8 mouse cellular contexts compared by ENCODE assay signal in genomic region chr11:107473137-107473820, GRCm38 (mm10). TPM values are rescaled to one million over a fixed set of nuclear protein-coding genes. Genes with fewer than 3 reads are reported as not detected.
DNase-seq lines count a peak whose midpoint lies in the region; ATAC-seq and TF ChIP-seq lines count a peak whose summit lies in the region.
"Had no signal": no experiment of that assay in that cellular context is flagged by ENCODE, and none has a peak within 500 bp of the region (broad histone marks: within the 10 kb centered on the region; RNA-seq: fewer than 3 reads in every experiment).

No protein-coding gene starts in this region.

- no peaks in the 10 kb centered on the region for H3K9me3 ChIP-seq in intestine, postnatal 0 days (ENCODE audit: control insufficient read depth)
- H3K9me3 ChIP-seq in liver, embryonic 11.5 days (ENCODE audit: control insufficient read depth, low read length), result no peaks in the 10 kb centered on the region
- H3K9me3 ChIP-seq: stomach, embryonic 15.5 days had no signal

- H3K36me3 ChIP-seq in intestine, postnatal 0 days (ENCODE audit: control insufficient read depth, insufficient read depth), result no peaks in the 10 kb centered on the region
- no peaks in the 10 kb centered on the region for H3K36me3 ChIP-seq in liver, embryonic 11.5 days (ENCODE audit: control insufficient read depth, insufficient read depth, low read length)
- H3K36me3 ChIP-seq: stomach, embryonic 15.5 days had no signal

- H3K27me3 ChIP-seq in intestine, postnatal 0 days (replicated peaks; ENCODE audit: control insufficient read depth, insufficient read depth, low read length), result no peaks in the 10 kb centered on the region
- no peaks in the 10 kb centered on the region for H3K27me3 ChIP-seq in liver, embryonic 11.5 days (replicated peaks; ENCODE audit: control insufficient read depth, insufficient read depth, low read length)
- H3K27me3 ChIP-seq: stomach, embryonic 15.5 days had no signal

- peak; percentile 55 for DNase-seq in right cerebral cortex, adult 18-20 months
- DNase-seq in right cerebral cortex, postnatal 4 days, result no peak
- DNase-seq in ZHBTc4 (ENCODE audit: low read depth, low spot score), result peak; percentile 91
- DNase-seq in embryo, embryonic 11 days, result peak; percentile 90
- DNase-seq in liver, embryonic 11.5 days (ENCODE audit: low spot score), result peak; percentile 51
- DNase-seq in retina, postnatal 7 days (ENCODE audit: low read depth, low spot score), result peak; percentile 79

- ATAC-seq in intestine, postnatal 0 days, result peak; percentile 23; the same call in 1 of the 2 replicates
- no peak for ATAC-seq in liver, embryonic 11.5 days (replicated peaks; ENCODE audit: low FRiP score)

- 23% methylated on average over 8 of the region's 8 CpGs for WGBS in intestine, postnatal 0 days
- WGBS in liver, embryonic 11.5 days, result 22% methylated on average over 8 of the region's 8 CpGs

- TF ChIP-seq CTCF in intestine, postnatal 0 days (IDR thresholded peaks at IDR 0.05; ENCODE audit: low read depth), result peak; percentile 90

- no peaks in the 10 kb centered on the region for H3K4me1 ChIP-seq in intestine, postnatal 0 days (replicated peaks; ENCODE audit: control insufficient read depth, insufficient read depth, low read length)
- H3K4me1 ChIP-seq in liver, embryonic 11.5 days (replicated peaks; ENCODE audit: control insufficient read depth, insufficient read depth, low read length), result peaks cover 3% of the 10 kb centered on the region; the same call in 1 of the 2 replicates

- H3K27ac ChIP-seq in intestine, postnatal 0 days (ENCODE audit: low read depth, low read length), result no peak overlapping the region
- no peak overlapping the region for H3K27ac ChIP-seq in liver, embryonic 11.5 days (ENCODE audit: low read depth, low read length)
- H3K27ac ChIP-seq: stomach, embryonic 15.5 days had no signal

- no peak overlapping the region for H3K4me2 ChIP-seq in intestine, postnatal 0 days (replicated peaks; ENCODE audit: low read depth)
- H3K4me2 ChIP-seq in liver, embryonic 11.5 days, result peak overlapping the region; percentile 39
- H3K4me2 ChIP-seq: stomach, embryonic 15.5 days had no signal

- no peak overlapping the region for H3K9ac ChIP-seq in intestine, postnatal 0 days (ENCODE audit: low read depth, low read length)
- no peak overlapping the region for H3K9ac ChIP-seq in liver, embryonic 11.5 days (ENCODE audit: low read depth, low read length)
- H3K9ac ChIP-seq: stomach, embryonic 15.5 days had no signal

- no peak overlapping the region for H3K4me3 ChIP-seq in intestine, postnatal 0 days (ENCODE audit: low read depth, low read length)
- no peak overlapping the region for H3K4me3 ChIP-seq in liver, embryonic 11.5 days (ENCODE audit: low read depth, low read length)
- H3K4me3 ChIP-seq: stomach, embryonic 15.5 days had no signal

RNA-seq across cellular contexts. Expression of gene Pitpnc1, which starts 2.8 kb away (rescaled TPM):
- polyA plus RNA-seq in intestine, postnatal 0 days (2015; fragmentation: Nextera tagmentation; extraction: Ambion mirVana), result 4.4 and 4.8 TPM in 2 replicates
- 19.2 and 19.4 TPM in 2 replicates for polyA plus RNA-seq in liver, embryonic 11.5 days (2014; fragmentation: Nextera tagmentation; extraction: Ambion mirVana)

RNA-seq across cellular contexts. Expression of gene Psmd12, which starts 6.0 kb away (rescaled TPM):
- polyA plus RNA-seq in intestine, postnatal 0 days (2015; fragmentation: Nextera tagmentation; extraction: Ambion mirVana), result 89.4 and 95.2 TPM in 2 replicates
- 222 and 237 TPM in 2 replicates for polyA plus RNA-seq in liver, embryonic 11.5 days (2014; fragmentation: Nextera tagmentation; extraction: Ambion mirVana)
